Mouse (Mus musculus) CD4-positive helper T cell, adult 2 months (primary cell): Measurements from ENCODE around the gene Gm28053.

Experiments
- DNase-seq: peaks from one replicate; pipeline ENCODE4 v3.0.0-alpha.2; 2012; ENCODE audit warnings: low read depth, missing footprints, low spot score

Gm28053 gene

DNA sequence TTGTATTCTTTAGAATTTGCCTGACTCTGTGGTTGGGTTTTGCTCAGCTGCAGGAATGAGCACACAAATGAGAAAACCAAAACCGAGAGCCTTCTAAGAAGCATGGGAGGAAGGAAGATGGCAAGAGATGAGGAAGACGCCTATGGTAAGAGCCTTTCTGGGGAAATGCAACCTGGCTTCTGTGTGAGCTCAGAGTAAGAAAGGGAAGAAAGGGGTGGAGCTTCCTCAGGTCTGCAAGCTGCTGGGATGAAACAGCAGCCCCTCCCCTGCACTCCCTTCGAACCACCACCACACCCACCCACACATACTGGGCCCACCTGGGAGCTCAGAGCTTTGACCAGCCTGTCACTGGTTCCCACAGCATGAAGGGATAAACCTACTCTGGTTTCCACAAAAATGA lies 22.9 kb downstream of the Gm28053 start:
- peak; percentile 71 for DNase-seq

DNA sequence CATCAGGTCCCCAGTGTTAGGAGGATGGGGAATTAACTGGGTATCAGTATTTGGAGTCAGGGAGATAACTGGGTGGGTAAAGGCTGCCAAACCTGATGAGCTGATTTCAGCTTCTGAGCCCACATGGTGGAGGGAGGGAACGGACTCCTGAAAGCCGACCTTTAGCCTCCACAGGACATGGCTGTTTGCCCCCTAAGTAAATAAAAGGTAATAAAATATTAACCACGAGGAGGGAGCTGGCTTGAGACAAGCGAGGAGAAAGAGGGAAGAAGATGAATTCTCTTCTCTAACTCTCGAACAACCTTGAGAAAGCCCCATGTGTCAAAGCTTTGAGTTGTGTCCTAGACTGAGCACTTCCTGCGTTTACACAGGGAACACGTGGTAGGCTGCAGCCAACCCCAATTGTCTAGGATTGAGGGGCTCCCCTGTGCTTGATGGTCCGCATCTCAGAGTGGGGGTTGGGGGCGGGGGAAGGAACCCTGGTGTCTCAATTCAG lies 23.4 kb downstream of the Gm28053 start:
- peak; percentile 55 for DNase-seq

DNA sequence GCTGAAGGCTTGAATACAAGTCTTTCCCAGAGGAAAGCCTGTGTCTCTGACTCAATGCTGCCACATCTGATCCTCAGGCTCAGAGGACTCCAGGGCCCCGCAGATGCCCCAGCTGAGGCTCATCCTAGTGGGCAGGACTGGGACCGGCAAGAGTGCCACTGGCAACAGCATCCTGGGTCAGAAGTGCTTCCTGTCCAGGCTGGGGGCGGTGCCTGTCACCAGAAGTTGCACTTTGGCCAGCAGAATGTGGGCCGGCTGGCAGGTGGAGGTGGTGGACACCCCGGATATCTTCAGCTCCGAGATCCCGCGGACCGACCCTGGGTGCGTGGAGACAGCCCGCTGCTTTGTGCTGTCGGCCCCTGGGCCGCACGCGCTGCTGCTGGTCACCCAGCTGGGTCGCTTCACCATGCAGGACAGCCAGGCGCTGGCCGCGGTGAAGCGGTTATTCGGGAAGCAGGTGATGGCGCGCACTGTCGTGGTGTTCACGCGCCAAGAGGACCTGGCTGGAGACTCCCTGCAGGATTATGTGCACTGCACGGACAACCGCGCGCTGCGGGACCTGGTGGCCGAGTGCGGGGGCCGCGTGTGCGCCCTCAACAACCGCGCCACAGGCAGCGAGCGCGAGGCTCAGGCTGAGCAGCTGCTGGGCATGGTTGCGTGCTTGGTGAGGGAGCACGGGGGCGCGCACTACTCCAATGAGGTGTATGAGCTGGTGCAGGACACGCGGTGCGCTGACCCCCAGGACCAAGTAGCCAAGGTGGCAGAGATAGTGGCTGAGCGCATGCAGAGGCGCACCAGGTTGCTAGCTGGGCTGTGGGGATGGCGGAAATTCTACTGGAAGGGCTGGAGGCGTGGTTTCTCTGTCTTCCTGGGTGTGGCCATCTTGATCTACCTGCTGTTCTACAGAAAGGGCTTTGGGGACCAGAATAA lies 24.3 kb downstream of the Gm28053 start:
- peak; percentile 73 for DNase-seq

DNA sequence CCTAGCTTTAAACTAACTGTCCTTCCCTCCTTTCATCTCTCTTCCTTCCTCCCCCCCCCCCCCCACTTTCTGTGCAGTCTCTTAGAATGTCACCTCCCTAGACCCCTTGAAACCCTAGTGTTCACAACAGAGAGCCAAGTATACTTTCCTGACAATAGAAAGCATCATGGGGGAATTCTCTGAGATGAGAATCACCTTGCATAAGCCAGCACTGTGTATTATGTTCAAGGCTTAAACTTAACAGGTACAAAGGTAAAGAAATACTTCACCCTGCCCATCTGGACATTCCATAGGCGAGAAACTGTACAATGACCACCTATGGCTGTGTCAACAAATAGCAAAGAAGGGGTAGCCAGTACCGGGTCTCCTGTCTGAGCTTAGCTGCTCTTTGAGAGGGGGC lies 27.1 kb downstream of the Gm28053 start:
- peak; percentile 52 for DNase-seq

DNA sequence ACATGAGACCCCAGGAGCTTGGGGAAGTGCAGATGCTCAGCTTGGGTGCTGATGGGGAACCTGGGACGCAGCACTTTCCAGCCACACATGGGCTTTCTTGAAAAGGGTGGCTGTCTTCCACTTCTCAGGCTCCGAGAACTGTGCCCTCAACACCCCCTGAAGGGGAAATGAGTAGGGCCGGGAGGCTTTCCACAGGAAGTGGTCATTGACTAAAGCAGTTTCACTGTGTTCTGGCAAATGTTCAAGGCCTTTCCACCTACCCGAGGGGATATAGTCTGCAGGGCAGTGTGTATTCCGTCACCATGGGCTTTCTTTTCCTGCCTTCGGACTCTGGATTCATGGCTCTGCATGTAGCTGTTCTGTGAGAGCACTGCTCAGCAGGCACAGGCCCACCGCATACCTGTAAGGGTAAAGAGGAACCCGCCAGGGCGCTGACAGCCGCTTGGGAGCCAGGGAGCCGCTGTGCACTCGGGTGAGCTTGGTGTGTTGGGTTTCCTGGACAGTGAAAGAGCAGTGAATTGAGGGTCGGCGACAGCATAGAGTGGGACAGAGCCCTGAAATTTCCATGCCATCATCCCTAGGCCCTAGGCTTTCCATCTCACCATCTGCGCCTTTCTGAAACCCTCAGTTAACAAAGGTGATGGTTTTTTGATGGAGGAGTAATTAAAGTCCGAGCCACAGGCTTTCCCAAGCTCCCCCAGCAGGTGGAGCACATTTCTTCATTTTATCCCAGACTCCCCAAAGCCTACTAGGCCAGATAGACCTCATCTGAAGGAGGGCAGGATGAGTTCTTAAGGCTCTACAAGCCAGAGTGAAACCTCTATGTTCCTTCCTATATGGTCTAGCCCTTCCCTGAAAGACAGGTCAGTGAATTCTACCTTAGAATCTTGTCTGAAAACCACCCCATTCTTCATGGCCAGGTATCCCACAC lies 27.8 kb downstream of the Gm28053 start, which contains the start of gene Gimap5:
Gene Gimap5 (plus strand): TSS at position 239 of the 931 bp plus-strand sequence.
- peak; percentile 86 for DNase-seq

DNA sequence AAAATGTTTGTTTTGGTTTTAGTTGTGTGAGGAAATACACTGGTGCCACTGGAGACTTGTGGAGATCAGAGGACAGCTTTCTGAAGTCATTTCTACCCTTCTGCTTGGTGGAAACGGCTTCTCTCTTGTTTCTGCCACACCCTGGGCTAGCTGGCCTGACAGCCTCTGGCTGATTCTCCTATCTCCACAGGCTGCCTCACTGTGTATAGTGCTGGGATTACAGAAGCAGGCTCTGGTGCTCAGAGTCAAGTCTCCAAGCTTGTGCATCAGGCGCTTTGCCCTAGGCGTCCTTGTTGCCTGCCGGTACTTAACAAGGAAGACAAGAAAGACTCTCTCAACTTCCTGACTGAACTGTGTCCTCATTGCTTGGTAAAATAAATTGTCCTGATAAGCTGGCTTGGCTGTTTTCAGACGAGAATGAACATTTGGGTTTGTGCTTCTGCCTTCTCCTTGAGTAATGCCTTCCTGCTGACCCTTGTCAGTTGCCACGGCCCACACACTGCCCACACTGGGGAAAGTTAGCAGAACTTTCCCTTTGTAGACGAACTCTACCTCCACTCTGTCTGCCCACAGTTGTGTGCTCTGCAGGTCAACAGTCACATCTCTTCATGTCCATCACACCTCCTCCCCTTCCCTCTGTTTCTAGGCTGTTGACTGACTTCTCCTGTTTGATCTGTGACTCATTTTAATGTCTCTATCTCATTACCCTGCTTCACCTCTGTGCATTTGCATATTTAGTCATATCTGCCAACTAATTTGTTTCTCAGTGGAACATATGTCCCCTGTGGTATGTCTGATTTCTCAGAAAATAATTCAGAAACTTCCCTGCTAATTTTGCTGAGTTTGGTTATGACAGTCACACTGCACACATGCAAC lies 28.9 kb downstream of the Gm28053 start:
- peak; percentile 79 for DNase-seq

DNA sequence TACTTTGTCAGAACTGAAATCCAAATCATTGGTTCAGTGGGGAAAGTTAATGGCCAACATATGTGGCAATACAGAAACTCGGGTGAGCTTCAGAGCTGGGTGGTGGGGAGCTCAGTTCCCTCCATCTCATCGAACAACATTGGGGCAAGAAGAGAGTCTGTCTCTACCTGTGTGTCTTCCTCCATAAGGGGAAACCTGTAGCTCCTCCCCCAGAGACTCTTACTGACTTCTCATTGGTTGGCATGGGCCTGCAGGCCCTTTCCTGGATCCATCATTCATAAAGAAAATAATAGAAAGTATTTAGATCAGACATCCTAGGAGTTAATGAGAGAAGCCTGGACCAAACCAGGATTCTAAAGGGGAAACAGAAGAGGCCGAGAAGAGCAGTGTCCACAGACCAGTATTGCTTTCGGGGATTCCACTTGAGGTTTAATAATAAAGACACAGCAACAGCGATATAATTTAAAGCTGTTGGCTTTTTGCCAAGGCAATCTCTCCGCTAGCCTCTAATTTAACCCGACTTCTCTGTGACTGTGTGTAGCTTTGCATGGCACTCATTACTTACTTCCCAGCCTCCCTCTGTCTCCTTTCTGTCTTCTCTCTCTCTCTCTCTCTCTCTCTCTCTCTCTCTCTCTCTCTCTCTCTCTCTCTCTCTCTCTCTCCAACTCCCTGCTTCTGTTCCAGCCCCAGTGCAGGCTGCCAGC lies 45.3 kb downstream of the Gm28053 start:
- DNase-seq = peak; percentile 38

DNA sequence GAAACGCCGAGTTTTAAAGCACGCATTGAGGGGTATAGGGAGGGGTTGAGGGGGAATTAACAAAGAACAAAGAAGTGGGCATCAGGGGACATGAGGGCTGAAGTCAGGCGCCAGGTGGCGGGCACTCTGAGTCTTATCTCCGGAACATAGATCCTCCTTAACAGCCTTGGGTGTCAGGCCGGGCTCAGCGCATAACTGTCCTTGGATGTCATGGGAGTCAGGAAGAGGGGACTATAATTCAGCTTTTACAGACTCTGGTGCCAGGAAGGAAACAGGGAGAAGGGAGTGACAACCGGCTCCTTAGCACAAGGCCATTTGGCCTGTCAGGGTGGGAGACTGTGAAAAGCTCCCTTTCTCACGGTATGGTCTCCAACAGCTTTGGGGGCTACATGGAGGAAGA lies 46.1 kb downstream of the Gm28053 start:
- DNase-seq = no peak

DNA sequence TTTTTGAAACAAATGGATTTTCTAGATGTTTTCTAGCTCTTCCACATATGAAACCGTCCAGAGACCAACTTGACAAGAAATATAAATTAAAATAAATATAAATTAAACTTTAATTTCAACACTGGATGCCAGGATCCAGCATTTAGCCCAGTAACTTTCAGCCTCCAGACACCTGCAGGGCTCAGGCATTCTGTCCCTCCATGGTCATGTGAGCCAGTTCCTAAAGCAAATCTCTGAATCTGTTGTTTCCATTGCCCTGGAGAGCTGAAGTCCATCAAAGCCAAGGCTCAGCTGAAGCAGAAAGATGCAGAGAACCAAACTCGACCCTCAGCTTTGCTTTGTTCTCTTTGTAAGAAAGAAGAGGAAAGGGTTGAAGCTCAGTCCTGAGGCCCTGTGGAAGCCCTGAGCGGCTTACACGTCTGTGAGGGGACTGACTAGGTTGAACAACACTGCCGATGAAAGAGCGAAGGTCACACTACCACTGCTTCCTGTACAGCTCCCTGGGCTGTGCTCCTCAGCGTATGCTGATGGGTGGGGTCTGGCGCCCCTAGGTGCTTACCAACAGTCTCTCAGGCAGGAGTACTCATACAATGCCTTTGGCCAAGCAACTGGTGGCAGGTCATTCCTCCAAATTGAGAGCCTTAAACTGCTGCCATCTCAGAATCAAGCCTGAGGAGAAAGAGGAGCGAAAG lies 49.9 kb downstream of the Gm28053 start:
- DNase-seq = peak; percentile 80

DNA sequence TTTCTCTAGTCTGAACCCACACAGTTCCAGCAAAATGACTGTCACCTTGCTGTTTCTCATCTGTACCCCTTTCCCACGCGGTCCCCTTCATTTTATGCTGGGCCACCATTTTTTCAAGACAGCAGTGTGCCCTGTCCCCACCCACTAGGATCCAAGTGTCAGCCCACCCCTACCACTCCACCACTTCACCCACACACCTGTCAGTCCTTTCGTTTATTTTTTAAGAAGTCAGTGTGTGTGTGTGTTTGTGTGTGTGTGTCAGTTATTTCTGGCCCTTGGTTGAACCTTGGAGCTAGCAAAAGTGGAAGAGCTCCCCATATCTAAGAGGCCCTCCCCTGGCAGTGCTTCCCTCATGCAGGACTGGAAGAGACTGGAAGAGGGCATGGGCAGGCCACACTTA lies 50.5 kb downstream of the Gm28053 start:
- no peak for DNase-seq

DNA sequence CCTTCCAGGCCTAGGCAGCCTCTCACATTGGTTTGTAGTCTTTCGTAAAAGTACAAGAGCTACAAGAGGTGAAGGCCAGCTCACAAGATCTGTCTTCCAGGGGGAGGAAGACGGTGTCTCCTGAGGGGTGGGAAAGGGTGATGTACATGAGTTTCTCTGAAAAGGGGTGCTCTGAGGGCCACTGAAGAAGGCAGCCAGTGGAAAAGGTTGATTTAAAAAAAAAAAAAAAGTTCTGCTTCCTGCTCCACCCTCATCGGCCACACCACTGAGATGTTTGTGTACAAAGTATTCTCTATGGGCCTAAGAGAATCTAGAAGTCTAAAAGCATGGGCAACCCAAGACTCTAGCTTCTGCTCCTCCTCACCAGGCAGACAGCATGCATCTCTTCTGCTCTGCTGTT lies 52.3 kb downstream of the Gm28053 start, which contains the start of gene Gimap3:
Gene Gimap3 (minus strand): TSS at position 156 of the 400 bp plus-strand sequence.
- DNase-seq = peak; percentile 83

DNA sequence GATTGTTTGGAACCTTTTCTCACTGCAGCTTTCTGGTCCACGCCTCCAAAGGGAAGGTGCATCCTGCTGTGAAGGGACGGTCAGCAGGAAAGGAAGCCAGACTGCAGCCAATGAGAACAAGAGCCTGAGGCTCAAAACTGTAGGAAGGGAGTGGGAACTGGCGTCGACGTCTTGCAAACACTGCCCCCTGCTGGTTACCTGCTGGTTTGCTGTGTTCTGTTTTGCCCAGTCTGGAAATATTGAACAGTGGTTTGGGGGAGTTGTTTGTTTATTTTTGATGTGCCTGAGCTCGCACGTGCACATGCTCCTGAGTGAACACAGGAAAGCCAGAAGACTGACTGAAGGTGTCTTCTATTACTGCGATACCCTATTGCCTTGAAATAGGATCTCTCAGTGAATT lies 53.6 kb downstream of the Gm28053 start:
- peak; percentile 83 for DNase-seq

DNA sequence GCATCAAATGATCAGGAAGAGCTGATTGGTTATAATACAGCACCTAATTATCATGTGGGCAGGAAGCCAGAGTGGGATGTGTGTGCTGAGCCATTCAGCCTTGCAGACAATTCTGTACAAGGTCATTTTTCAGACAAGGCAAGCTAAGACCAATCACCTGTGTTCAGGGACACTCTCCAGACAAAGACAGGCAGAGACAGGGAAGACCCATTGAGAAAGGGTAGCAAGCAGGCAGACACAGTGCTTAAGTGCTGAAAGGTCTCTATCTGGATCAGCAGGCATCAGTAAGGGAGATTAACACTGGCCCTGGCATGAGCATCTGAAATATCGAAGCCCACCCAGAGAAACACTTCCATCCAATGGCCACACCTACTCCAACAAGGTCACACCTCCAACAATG lies 66.0 kb downstream of the Gm28053 start:
- no peak for DNase-seq

DNA sequence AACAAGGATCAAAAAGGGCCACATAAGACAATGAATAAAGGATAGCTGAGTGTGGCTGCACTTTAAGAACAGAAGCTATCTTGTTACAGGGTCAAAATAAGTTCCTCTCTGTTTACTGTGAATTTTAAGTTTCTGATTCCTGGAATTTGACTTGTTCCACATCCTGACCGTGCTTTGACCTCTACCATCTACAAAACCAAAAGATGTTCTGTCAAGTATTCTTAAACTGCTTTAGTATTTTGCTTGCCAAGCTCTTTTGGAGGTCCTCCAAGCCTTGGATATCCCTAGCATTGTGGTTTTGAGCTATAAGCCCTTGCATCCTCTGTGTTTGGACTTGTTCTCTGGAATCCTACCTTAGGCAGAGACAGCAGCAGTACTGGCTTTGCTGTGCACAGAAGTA lies 66.8 kb downstream of the Gm28053 start:
- DNase-seq = no peak

DNA sequence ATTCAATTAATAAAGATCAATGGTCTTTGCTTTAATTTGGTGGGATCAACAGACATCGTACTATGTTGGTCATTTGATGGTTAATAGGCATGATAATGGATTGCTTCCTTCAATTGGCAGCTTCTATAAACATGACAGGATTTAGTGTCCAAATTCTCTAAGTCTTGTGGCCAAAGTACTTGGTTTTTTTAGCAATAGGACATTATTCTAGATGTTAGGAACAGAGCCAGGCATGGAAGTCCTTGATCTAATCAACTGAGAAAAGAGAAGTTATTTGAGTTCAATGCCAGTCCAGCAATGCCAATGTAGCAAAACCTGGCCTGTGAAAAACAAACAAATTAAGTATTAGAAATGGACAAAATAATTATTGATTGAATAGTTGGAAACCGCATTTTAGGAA lies 67.2 kb downstream of the Gm28053 start:
- no peak for DNase-seq

DNA sequence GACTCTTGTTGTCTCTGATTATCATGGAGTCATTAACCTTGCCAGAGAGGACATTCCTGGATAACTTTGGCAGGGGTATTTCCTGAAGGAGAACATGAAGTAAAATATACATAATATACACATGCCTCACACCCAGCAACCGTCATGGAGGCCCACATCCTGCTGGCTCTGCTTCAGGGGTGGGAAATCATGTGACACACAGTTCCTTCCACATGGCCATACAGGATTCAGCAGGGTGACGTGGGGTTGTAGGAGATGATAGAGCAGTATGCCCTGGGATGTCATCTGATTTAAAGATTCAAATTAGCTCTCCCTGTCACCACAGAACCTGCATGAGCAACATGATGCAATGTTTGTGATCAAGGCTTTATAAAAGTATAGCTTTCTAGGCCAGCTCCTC lies 69.5 kb downstream of the Gm28053 start:
- DNase-seq = no peak

DNA sequence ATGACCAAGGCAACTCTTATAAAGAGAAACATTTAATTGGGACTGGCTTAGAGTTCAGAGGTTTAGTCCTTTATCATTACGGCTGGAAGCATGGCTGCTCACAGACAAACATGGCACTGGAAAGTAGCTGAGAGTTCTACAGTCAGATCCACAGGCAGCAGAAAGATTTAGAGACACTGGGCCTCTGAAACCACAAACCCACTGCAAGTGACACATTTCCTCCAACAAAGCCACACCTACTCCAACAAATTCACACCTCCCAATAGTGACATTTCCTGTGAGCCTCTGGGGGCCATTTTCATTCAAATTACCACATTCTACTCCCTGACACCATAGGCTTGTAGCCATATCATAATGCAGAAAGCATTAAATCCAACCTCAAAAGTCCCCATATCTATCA lies 83.5 kb downstream of the Gm28053 start:
- DNase-seq = peak; percentile 87
